Mouse (Mus musculus): ENCODE data around the gene Gm11020. TPM values are rescaled to one million over a fixed set of nuclear protein-coding genes. Genes with fewer than 3 reads are reported as not detected.

Gm11020 gene
- polyA plus RNA-seq (2017; shearing (Covaris generic)) = not detected

GRCm38 (mm10) chr8:104321267-104321666 is at the start of gene Gm11020:
TSS of gene Gm11020 (plus strand) at chr8:104321567.

DNA sequence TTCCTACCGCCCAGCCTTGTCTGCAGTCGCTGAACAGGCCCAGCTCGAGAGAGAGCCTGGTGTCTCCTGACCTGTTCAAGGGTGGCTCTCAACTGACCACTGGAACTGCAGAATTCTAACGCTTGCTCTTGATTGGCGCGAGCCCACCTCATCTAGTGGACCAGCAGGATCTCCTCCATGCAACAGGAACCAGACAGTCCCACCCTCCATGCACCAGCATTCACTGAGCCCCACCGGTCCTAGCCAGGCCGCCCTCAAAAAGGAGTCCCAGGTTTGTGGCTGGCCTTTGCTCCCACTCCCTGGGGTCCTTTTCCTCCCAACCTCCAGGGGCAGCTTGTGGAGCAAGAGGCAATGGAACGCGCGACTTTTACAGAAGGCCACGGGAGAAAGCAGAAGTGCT is 28.3 kb upstream of the Gm11020 start, which contains the start of gene Cmtm2a:
Gene Cmtm2a, minus strand, starts transcription at position 101 of the 400 bp plus-strand sequence.

GRCm38 (mm10) chr8:104309441-104310155 is 11.8 kb upstream of the Gm11020 start, which contains the start of the genes Gm45711 and Cmtm1:
TSS of gene Gm45711 (minus strand) at chr8:104310081.
TSS of gene Cmtm1 (minus strand) at chr8:104310145.

GRCm38 (mm10) chr8:104321930-104322329 is 563 bp downstream of the Gm11020 start, which contains the start of gene Cmtm2b:
TSS of gene Cmtm2b (plus strand) at chr8:104322230.

DNA sequence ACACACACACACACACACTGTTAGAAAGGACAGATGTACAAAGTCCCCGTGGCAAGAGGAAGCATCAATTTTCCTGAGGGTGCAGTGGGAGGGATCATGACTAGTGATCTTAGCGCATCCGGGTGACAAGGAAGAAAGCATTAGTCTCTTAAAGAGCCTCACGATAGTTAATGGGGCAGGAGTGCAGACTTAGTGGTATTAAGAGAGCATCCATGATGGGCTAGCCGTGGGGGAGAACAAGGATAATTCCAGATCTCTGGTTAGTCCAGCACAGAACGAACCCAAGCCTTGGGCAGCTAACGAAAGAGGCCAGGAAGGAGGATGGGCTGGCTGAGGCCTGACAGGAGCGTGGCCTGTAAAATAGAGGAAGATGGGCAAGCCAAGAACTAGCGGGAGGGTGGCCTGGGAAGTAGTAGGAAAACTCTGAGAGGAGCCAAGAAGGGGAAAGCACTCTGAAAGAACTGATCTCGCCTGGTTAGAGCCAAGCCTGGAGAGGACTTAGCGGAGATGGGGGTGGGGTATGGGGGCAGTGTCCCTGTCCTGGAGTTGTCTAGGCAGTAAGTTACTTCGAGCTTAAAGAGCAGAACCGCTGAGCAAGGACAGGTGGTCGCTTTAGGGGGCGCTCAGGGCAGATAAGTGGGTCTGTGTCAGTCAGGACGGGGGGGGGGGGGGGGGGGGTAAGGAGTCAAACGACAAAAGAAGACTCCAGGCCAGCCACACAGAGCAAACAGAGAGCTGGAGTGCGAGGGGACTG is 18.0 kb downstream of the Gm11020 start, which contains the start of gene Cmtm3:
Gene Cmtm3, plus strand, starts transcription at position 182 of the 754 bp plus-strand sequence.

Other genes starting within 250 kb of the Gm11020 start
- gene Cdh5, start 219.9 kb upstream of the Gm11020 start, polyA plus RNA-seq (2017; shearing (Covaris generic)) = not detected
- gene Bean1, start 151.1 kb upstream of the Gm11020 start, polyA plus RNA-seq (2017; shearing (Covaris generic)) = not detected
- 80.0 TPM for gene Tk2, start 73.0 kb upstream of the Gm11020 start, polyA plus RNA-seq (2017; shearing (Covaris generic))
- 138 TPM for gene Cklf, start 70.7 kb upstream of the Gm11020 start, polyA plus RNA-seq (2017; shearing (Covaris generic))
- gene Cmtm2a, start 28.4 kb upstream of the Gm11020 start, polyA plus RNA-seq (2017; shearing (Covaris generic)) = not detected
- gene Gm45711, start 11.5 kb upstream of the Gm11020 start, polyA plus RNA-seq (2017; shearing (Covaris generic)) = not detected
- not detected for gene Cmtm1, start 11.4 kb upstream of the Gm11020 start, polyA plus RNA-seq (2017; shearing (Covaris generic))
- not detected for gene Cmtm2b, start 663 bp downstream of the Gm11020 start, polyA plus RNA-seq (2017; shearing (Covaris generic))
- gene Cmtm3, start 17.8 kb downstream of the Gm11020 start, polyA plus RNA-seq (2017; shearing (Covaris generic)) = 38.3 TPM
- gene Cmtm4, start 74.2 kb downstream of the Gm11020 start, polyA plus RNA-seq (2017; shearing (Covaris generic)) = 0.20 TPM
- gene Dync1li2, start 121.5 kb downstream of the Gm11020 start, polyA plus RNA-seq (2017; shearing (Covaris generic)) = 41.9 TPM
- 0.10 TPM for gene Terb1, start 188.3 kb downstream of the Gm11020 start, polyA plus RNA-seq (2017; shearing (Covaris generic))
- gene Nae1, start 213.1 kb downstream of the Gm11020 start, polyA plus RNA-seq (2017; shearing (Covaris generic)) = 92.9 TPM
- gene Car7, start 213.1 kb downstream of the Gm11020 start, polyA plus RNA-seq (2017; shearing (Covaris generic)) = 2.7 TPM

Measured in activated CD4-positive, CD25-positive, alpha-beta regulatory T cell, adult 9 weeks (primary cell).